Mouse (Mus musculus): Measurements from ENCODE around the gene Pax1.

DNA sequence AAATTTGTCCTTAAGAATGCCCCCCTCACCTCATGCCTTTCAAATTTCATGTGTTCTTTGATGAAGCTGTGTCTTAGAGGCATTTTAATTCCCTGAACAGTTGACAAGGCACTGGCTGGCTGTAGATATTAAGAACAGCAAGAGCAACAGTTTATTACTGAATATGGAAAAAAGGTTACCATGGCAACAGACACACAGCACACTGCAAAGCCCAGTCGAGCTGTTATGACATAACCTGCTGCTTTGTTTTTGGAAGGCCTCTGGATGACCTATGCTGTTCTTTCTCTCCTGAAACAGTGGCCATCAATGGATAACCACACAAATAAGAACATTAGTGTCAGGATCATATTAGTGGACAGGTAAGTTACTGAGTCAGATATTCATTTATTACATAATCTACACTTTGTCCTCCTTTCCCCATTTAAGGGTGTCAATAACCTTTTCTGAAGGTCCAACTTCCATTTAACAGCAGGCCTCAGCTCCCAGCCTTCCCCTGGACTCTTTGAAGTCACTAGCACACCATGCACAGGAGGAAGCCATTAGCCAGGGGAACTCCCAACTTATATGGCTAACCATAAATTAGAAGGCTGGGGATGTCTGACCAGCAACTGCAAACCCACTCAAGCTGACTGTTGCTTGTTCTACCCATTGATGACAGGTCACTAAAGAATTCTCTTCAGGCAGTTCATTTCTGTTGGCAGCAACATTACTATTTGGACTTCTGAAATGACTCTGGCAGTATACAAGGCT lies 68.1 kb downstream of the Pax1 start:
- no peak for TF ChIP-seq CTCF (IDR thresholded peaks at IDR 0.05)
- TF ChIP-seq EP300 (IDR thresholded peaks at IDR 0.05), result no peak

All from lung, postnatal 0 days (tissue).